1 mouse cellular context compared by ENCODE assay signal in genomic region chr2:31572051-31572914, GRCm38 (mm10).
A peak's percentile ranks its signal among the peaks of the same experiment; 100 is the strongest.
TF ChIP-seq lines count a peak whose summit lies in the region.

Fubp3 (plus strand) TSS chr2:31572651.

TF ChIP-seq in MEL, 35 proteins besides CTCF, POLR2A, EP300 and RAD21 (continued from another document):
- peak; percentile 49; the same call in 1 of the 2 replicates for TF ChIP-seq RCOR1 (IDR thresholded peaks at IDR 0.05; ENCODE audit: low read depth, low read length)
- TF ChIP-seq MYB (IDR thresholded peaks at IDR 0.05; ENCODE audit: low read depth, low read length), result no peak
- TF ChIP-seq JUND (IDR thresholded peaks at IDR 0.05; ENCODE audit: low read depth, low read length), result peak; percentile 98
- peak; percentile 91 for TF ChIP-seq HCFC1 (IDR thresholded peaks at IDR 0.05; ENCODE audit: low read depth, low read length)
- TF ChIP-seq TBP (IDR thresholded peaks at IDR 0.05; ENCODE audit: low read depth, low read length), result 0 out of 2 replicates have a peak, but pooled peaks have one; percentile 48
- peak; percentile 52 for TF ChIP-seq TCF12 (IDR thresholded peaks at IDR 0.05; ENCODE audit: low read depth, low read length)
- no peak for TF ChIP-seq CHD1 (IDR thresholded peaks at IDR 0.05; ENCODE audit: low read depth, low read length)
